Mouse (Mus musculus): ENCODE data around the gene Ttc30a1. TPM values are rescaled to one million over a fixed set of nuclear protein-coding genes. Genes with fewer than 3 reads are reported as not detected.
"Not testable (repeated sequence)": the region's sequence is repeated elsewhere in the genome, so short reads cannot be mapped to it uniquely, and the experiment has no call there.

Ttc30a1 gene
- polyA plus RNA-seq, 1 experiment from 2014 or later: 5.8 TPM

GRCm38 (mm10) chr2:75977752-75978368, 3.9 kb downstream of the Ttc30a1 start, which contains the start of gene Ttc30a2:
Ttc30a2 (minus strand) TSS chr2:75978170.
- not testable (repeated sequence) for H3K4me3 ChIP-seq (replicated peaks); H3K4me2 ChIP-seq (replicated peaks); H3K9me3 ChIP-seq; H3K9ac ChIP-seq; H3K4me1 ChIP-seq (replicated peaks); H3K27ac ChIP-seq; H3K36me3 ChIP-seq; H3K27me3 ChIP-seq (replicated peaks)
- ATAC-seq: 0 out of 2 replicates have a peak, but pooled peaks have one; percentile 23
- WGBS: 35% methylated on average over 22 of the region's 24 CpGs

- H3K27me3 ChIP-seq (replicated peaks); H3K4me1 ChIP-seq (replicated peaks); H3K36me3 ChIP-seq; H3K9me3 ChIP-seq; H3K4me2 ChIP-seq (replicated peaks); H3K9ac ChIP-seq; H3K27ac ChIP-seq; H3K4me3 ChIP-seq (replicated peaks); ATAC-seq: not testable (repeated sequence)
- WGBS: 82% methylated on average over 2 of the region's 2 CpGs
Measured at GRCm38 (mm10) chr2:75976070-75976469, 5.7 kb downstream of the Ttc30a1 start.

- Histone ChIP-seq H3K27ac (no peak overlapping the region), H3K4me1 (replicated peaks) (no peaks in the 10 kb centered on the region), H3K9me3 (no peaks in the 10 kb centered on the region), H3K9ac (no peak overlapping the region), H3K4me3 (replicated peaks) (no peak overlapping the region), H3K27me3 (replicated peaks) (no peaks in the 10 kb centered on the region), H3K36me3 (no peaks in the 10 kb centered on the region), H3K4me2 (replicated peaks) (no peak overlapping the region)
- WGBS: 70% methylated on average over 9 of the region's 9 CpGs
- ATAC-seq: no peak
Measured at GRCm38 (mm10) chr2:75974131-75974530, 7.6 kb downstream of the Ttc30a1 start.

GRCm38 (mm10) chr2:75964972-75965371, 16.8 kb downstream of the Ttc30a1 start:
- 17% methylated on average over 5 of the region's 5 CpGs for WGBS
- Histone ChIP-seq H3K27me3 (replicated peaks) (no peaks in the 10 kb centered on the region), H3K4me3 (replicated peaks) (no peak overlapping the region), H3K4me2 (replicated peaks) (peak overlapping the region; percentile 51), H3K36me3 (no peaks in the 10 kb centered on the region), H3K4me1 (replicated peaks) (peaks cover 17% of the 10 kb centered on the region), H3K9me3 (no peaks in the 10 kb centered on the region), H3K27ac (no peak overlapping the region), H3K9ac (no peak overlapping the region)
- 0 out of 2 replicates have a peak, but pooled peaks have one; percentile 50 for ATAC-seq

- H3K27me3 ChIP-seq (replicated peaks): no peaks in the 10 kb centered on the region
- H3K36me3 ChIP-seq: no peaks in the 10 kb centered on the region
- no peak overlapping the region for H3K27ac ChIP-seq
- 14% methylated on average over 14 of the region's 14 CpGs for WGBS
- ATAC-seq: peak; percentile 54
- peaks cover 22% of the 10 kb centered on the region for H3K4me1 ChIP-seq (replicated peaks)
- no peak overlapping the region for H3K9ac ChIP-seq
- no peaks in the 10 kb centered on the region for H3K9me3 ChIP-seq
- peak overlapping the region; percentile 51 for H3K4me2 ChIP-seq (replicated peaks)
- 0 out of 2 replicates have a peak overlapping the region, but pooled peaks have one; percentile 3 for H3K4me3 ChIP-seq (replicated peaks)
Measured at GRCm38 (mm10) chr2:75964512-75964911, 17.3 kb downstream of the Ttc30a1 start.

GRCm38 (mm10) chr2:75964051-75964450, 17.7 kb downstream of the Ttc30a1 start:
- H3K27me3 ChIP-seq (replicated peaks): no peaks in the 10 kb centered on the region
- WGBS: 67% methylated on average over 5 of the region's 5 CpGs
- no peaks in the 10 kb centered on the region for H3K9me3 ChIP-seq
- peaks cover 24% of the 10 kb centered on the region for H3K4me1 ChIP-seq (replicated peaks)
- H3K36me3 ChIP-seq: no peaks in the 10 kb centered on the region
- H3K4me2 ChIP-seq (replicated peaks): peak overlapping the region; percentile 51; the same call in 1 of the 2 replicates
- no peak for ATAC-seq
- no peak overlapping the region for H3K4me3 ChIP-seq (replicated peaks)
- no peak overlapping the region for H3K27ac ChIP-seq
- H3K9ac ChIP-seq: no peak overlapping the region

GRCm38 (mm10) chr2:75963211-75963840, 18.4 kb downstream of the Ttc30a1 start:
- Histone ChIP-seq H3K4me2 (replicated peaks) (no peak overlapping the region), H3K36me3 (no peaks in the 10 kb centered on the region), H3K27me3 (replicated peaks) (no peaks in the 10 kb centered on the region), H3K4me3 (replicated peaks) (no peak overlapping the region), H3K4me1 (replicated peaks) (peaks cover 24% of the 10 kb centered on the region), H3K9me3 (no peaks in the 10 kb centered on the region), H3K9ac (no peak overlapping the region), H3K27ac (no peak overlapping the region)
- 61% methylated on average over 10 of the region's 10 CpGs for WGBS
- ATAC-seq: no peak

- no peak overlapping the region for H3K9ac ChIP-seq
- H3K4me3 ChIP-seq (replicated peaks): no peak overlapping the region
- H3K27me3 ChIP-seq (replicated peaks): no peaks in the 10 kb centered on the region
- no peaks in the 10 kb centered on the region for H3K9me3 ChIP-seq
- ATAC-seq: peak; percentile 53
- no peaks in the 10 kb centered on the region for H3K36me3 ChIP-seq
- peak overlapping the region; percentile 44 for H3K4me2 ChIP-seq (replicated peaks)
- H3K4me1 ChIP-seq (replicated peaks): peaks cover 24% of the 10 kb centered on the region
- WGBS: 59% methylated on average over 15 of the region's 15 CpGs
- H3K27ac ChIP-seq: 0 out of 2 replicates have a peak overlapping the region, but pooled peaks have one; percentile 11
Measured at GRCm38 (mm10) chr2:75960366-75961330, 21.1 kb downstream of the Ttc30a1 start.

GRCm38 (mm10) chr2:75959850-75960365, 21.9 kb downstream of the Ttc30a1 start:
- peak; percentile 31; the same call in 1 of the 2 replicates for ATAC-seq
- Histone ChIP-seq H3K27ac (peak overlapping the region; percentile 37; the same call in 1 of the 2 replicates), H3K27me3 (replicated peaks) (no peaks in the 10 kb centered on the region), H3K36me3 (no peaks in the 10 kb centered on the region), H3K9ac (0 out of 2 replicates have a peak overlapping the region, but pooled peaks have one; percentile 10), H3K4me2 (replicated peaks) (peak overlapping the region; percentile 44), H3K9me3 (no peaks in the 10 kb centered on the region), H3K4me3 (replicated peaks) (no peak overlapping the region), H3K4me1 (replicated peaks) (peaks cover 24% of the 10 kb centered on the region)
- 17% methylated on average over 15 of the region's 15 CpGs for WGBS

- 31% methylated on average over 18 of the region's 18 CpGs for WGBS
- Histone ChIP-seq H3K4me2 (replicated peaks) (peak overlapping the region; percentile 44), H3K27me3 (replicated peaks) (no peaks in the 10 kb centered on the region), H3K4me1 (replicated peaks) (peaks cover 19% of the 10 kb centered on the region), H3K36me3 (no peaks in the 10 kb centered on the region), H3K4me3 (replicated peaks) (no peak overlapping the region), H3K9me3 (no peaks in the 10 kb centered on the region), H3K9ac (no peak overlapping the region), H3K27ac (peak overlapping the region; percentile 37; the same call in 1 of the 2 replicates)
- ATAC-seq: peak; percentile 53; the same call in 1 of the 2 replicates
Measured at GRCm38 (mm10) chr2:75959183-75959849, 22.5 kb downstream of the Ttc30a1 start.

GRCm38 (mm10) chr2:75955709-75956108, 26.1 kb downstream of the Ttc30a1 start:
- H3K36me3 ChIP-seq: no peaks in the 10 kb centered on the region
- ATAC-seq: no peak
- H3K4me1 ChIP-seq (replicated peaks): peaks cover 13% of the 10 kb centered on the region
- no peaks in the 10 kb centered on the region for H3K9me3 ChIP-seq
- no peak overlapping the region for H3K9ac ChIP-seq
- 50% methylated on average over 14 of the region's 14 CpGs for WGBS
- H3K27ac ChIP-seq: no peak overlapping the region
- no peak overlapping the region for H3K4me2 ChIP-seq (replicated peaks)
- no peaks in the 10 kb centered on the region for H3K27me3 ChIP-seq (replicated peaks)
- no peak overlapping the region for H3K4me3 ChIP-seq (replicated peaks)
